Mouse (Mus musculus) cerebellum, adult 9-10 months (tissue): ENCODE results near the gene Cdc42ep1.
A peak's percentile ranks its signal among the peaks of the same experiment; 100 is the strongest.

Source experiments
- DNase-seq: peaks from one replicate; pipeline ENCODE4 v3.0.0; 2022

The Cdc42ep1 gene

DNA sequence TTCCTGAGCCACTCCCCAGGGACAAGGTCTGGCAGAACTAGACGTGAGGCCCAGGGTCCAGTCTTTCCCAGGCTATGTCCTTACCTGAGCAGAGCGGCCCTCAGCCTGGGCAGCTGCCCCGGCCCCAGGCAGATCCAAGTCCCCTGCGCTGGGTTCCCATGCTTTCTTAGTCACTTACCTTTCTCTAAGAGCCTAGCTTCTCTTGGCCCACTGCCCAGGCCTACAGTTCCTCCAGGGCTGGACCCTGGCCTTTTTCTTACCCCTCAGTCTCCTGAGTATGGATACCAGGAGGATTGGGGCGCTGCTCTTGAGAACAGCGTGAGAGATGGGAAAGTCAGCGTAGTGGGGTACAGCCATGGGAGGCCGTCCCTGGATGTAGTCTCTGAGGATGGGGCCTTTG lies 38.0 kb downstream of the Cdc42ep1 start:
- DNase-seq, result no peak

DNA sequence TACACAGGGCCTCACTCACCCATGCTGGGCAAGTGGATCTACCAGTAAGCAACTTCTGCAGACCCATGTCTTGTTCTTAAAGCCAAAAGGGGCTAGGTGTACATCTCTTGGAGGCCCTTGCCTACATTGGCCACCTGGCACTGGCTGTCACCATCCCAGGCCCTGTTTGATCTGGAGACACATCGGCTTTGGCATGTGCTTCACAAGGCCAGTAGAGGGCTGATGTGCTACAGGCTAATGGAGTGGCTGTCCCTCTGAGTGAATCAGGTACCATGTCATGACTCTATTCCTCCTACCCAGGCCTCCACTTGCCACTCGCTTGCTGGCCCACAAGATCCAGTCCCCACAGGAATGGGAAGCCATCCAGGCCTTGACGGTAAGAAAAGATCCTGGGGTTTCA lies 39.4 kb downstream of the Cdc42ep1 start:
- no peak for DNase-seq

DNA sequence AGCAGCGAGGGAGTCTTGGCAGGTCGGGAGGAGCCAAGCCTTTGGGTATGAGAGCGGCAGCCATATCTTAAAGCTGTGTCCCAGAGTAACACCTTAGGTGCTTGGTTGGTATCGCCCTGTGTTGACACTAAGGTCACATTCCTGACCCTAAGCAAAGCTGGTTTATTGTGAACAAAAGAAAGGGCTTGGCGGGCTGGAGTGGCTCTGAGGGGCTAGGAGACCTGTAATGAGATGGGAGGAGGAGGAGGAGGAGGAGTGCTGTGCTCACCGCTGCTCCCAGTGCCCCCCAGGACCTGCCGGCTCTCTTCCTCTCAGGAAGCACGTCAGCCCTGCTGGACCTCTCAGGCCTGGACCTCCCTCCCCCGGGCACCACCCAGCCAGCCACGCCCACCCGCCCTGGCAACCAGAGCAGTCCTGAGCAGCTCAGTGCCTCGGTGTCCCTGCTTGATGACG lies 47.0 kb downstream of the Cdc42ep1 start:
- no peak for DNase-seq

DNA sequence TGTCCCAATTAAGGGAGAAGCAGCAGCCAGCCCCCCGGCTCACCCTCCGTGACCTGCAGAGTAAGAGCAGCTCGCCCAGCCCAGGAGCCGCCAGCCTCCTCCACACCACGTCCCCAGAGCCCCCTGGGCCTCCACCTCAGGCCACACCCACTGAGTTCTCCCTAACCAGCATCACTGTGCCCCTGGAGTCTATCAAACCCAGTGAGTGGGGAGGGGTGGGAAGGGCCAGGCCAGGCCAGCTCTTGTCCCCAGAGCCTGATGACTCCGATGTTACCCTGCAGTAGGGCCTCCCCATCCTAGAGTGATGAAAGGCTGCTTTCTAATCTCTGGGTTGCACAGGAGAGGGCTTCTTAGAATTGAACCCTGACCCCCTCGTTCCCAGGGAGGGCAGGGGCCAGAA lies 50.0 kb downstream of the Cdc42ep1 start:
- no peak for DNase-seq

- DNase-seq, result no peak
These were observed 52.3 kb downstream of the Cdc42ep1 start for GRCm38 (mm10) chr15:78894726-78895125.

GRCm38 (mm10) chr15:78895741-78896140 lies 53.3 kb downstream of the Cdc42ep1 start:
- no peak for DNase-seq

DNA sequence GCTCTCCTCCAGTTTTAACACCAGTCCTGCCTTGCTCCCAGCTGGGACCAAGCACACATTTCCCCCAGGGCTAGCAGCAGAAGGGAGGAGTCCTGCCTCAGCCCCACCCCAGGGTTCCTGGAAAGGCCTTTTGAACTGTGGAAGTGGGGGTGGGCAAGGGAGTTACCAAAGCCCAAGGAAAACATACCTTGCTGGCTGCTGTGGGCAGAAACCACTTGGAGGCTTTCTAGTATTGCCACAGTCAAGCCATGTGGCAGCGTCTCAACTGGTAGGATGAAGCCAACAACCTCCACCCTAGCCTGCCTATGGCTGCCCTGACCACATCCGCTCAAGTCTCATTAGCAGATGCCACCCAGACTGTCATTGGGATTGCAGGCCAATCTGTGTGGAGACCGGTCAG lies 53.7 kb downstream of the Cdc42ep1 start:
- no peak for DNase-seq

DNA sequence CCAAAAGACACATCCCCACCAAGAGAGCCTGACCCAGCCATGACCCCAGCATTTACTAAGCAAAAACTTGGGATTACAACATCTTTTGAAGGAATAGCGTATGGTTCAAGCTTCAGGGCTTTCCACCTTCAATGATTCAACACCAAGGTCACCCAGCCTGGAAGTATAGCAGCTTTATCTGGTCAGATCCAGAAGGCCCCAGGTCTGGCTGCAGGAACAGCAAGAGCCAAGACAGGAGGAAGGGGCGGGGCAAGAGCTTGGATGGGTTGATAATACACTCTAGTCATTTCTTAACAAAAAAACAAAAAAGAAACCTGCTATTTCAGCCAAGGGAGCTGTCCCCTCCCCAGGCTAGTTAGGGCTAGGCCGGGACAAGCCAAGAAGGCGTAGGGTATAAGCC lies 55.1 kb downstream of the Cdc42ep1 start:
- no peak for DNase-seq

DNA sequence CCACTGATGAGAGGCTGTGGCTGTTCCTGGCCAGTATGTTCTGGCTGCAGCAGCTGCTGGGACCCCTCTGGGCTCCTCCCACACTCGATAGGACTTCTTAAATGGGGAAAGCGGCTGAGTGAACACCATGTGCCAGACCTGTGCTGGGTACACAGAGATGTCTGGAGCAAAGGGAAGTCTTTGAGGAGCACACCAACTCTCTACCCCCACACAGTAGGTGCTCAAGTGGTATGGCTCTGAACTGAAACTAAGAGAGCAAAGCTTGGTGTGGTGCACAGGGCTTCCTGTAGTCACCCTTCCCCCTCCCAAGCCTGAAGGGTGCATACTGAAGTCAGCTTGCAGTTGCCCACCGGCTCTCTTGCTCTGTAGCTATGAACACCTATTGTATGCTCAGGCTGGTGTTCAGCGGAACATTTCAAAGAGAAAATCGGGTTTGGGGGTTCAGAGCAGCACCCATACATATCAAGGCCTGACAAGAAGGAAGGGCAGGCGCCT lies 56.1 kb downstream of the Cdc42ep1 start:
- no peak for DNase-seq

- DNase-seq, result peak; percentile 23
These were observed 57.0 kb downstream of the Cdc42ep1 start, which contains the start of gene Gm49510 for GRCm38 (mm10) chr15:78899409-78899739. TSS of gene Gm49510 (plus strand) at chr15:78899667.

GRCm38 (mm10) chr15:78899740-78900584 lies 57.5 kb downstream of the Cdc42ep1 start, which contains the start of gene Sh3bp1:
TSS of gene Sh3bp1 (plus strand) at chr15:78899768.
- DNase-seq, result peak; percentile 50
